28 mouse cellular contexts compared by ENCODE assay signal in genomic region chr7:139081158-139081557, GRCm38 (mm10). TPM values are rescaled to one million over a fixed set of nuclear protein-coding genes. Genes with fewer than 3 reads are reported as not detected.
DNase-seq lines count a peak whose midpoint lies in the region; ATAC-seq and TF ChIP-seq lines count a peak whose summit lies in the region.
"Had no signal": no experiment of that assay in that cellular context is flagged by ENCODE, and none has a peak within 500 bp of the region (broad histone marks: within the 10 kb centered on the region; RNA-seq: fewer than 3 reads in every experiment).

No protein-coding gene starts in this region.

- DNase-seq in hindbrain, embryonic 10.5 days (ENCODE audit: low spot score), result no peak
- no peak for DNase-seq in hindbrain, postnatal 0 days (ENCODE audit: low spot score)
- DNase-seq in left cerebral cortex, postnatal 4 days, result peak; percentile 2
- DNase-seq in left cerebral cortex, postnatal 25 days (ENCODE audit: low spot score in 2 of 2), result no peak
- peak; percentile 68 for DNase-seq in brain, embryonic 14.5 days (ENCODE audit: low read depth)
- DNase-seq: adrenal gland, adult 2 months; adrenal gland, postnatal 14 days; cerebellum, adult 11-12 months; cerebellum, adult 8-10 months; embryo, embryonic 11 days; gastrocnemius, postnatal 10 days; gastrocnemius, postnatal 36 days; heart, adult 2 months; heart, postnatal 14 days; kidney, adult 11 months had no signal

- no peaks in the 10 kb centered on the region for H3K36me3 ChIP-seq in hindbrain, embryonic 10.5 days
- no peaks in the 10 kb centered on the region for H3K36me3 ChIP-seq in hindbrain, postnatal 0 days (ENCODE audit: insufficient read depth, low read length)
- H3K36me3 ChIP-seq in hindbrain, embryonic 13.5 days, result no peaks in the 10 kb centered on the region
- H3K36me3 ChIP-seq: embryonic facial prominence, embryonic 10.5 days; embryonic facial prominence, embryonic 13.5 days; forebrain, embryonic 12.5 days; heart, embryonic 10.5 days; heart, embryonic 13.5 days; intestine, embryonic 15.5 days had no signal

- no peak overlapping the region for H3K4me2 ChIP-seq in hindbrain, postnatal 0 days (ENCODE audit: low read depth, low read length)
- no peak overlapping the region for H3K4me2 ChIP-seq in hindbrain, embryonic 13.5 days
- H3K4me2 ChIP-seq: embryonic facial prominence, embryonic 13.5 days; forebrain, embryonic 12.5 days; heart, embryonic 13.5 days; intestine, embryonic 15.5 days had no signal

- no peak for TF ChIP-seq POLR2A in brain, embryonic 14.5 days (IDR thresholded peaks at IDR 0.05; ENCODE audit: borderline replicate concordance, extremely low read depth, insufficient read depth, insufficient read length, poor library complexity, severe bottlenecking)

- H3K9ac ChIP-seq in hindbrain, postnatal 0 days (replicated peaks; ENCODE audit: low read length), result no peak overlapping the region
- H3K9ac ChIP-seq in hindbrain, embryonic 13.5 days, result no peak overlapping the region
- H3K9ac ChIP-seq: embryonic facial prominence, embryonic 13.5 days; forebrain, embryonic 12.5 days; heart, embryonic 13.5 days; intestine, embryonic 15.5 days had no signal

- H3K4me3 ChIP-seq in hindbrain, embryonic 10.5 days, result no peak overlapping the region
- no peak overlapping the region for H3K4me3 ChIP-seq in hindbrain, postnatal 0 days (ENCODE audit: low read length)
- H3K4me3 ChIP-seq in hindbrain, embryonic 13.5 days, result no peak overlapping the region
- H3K4me3 ChIP-seq: embryonic facial prominence, embryonic 10.5 days; embryonic facial prominence, embryonic 13.5 days; erythroblast, embryonic 14.5 days; forebrain, embryonic 12.5 days; heart, adult 2 months; heart, embryonic 10.5 days; heart, embryonic 13.5 days; intestine, embryonic 15.5 days had no signal

- no peak for ATAC-seq in hindbrain, postnatal 0 days
- no peak for ATAC-seq in hindbrain, embryonic 13.5 days (ENCODE audit: low FRiP score)
- ATAC-seq: CD4-positive, CD25-positive, alpha-beta regulatory T cell, adult 4 months; intestine, embryonic 15.5 days had no signal

- H3K4me1 ChIP-seq in hindbrain, embryonic 10.5 days (replicated peaks), result peaks cover 64% of the 10 kb centered on the region
- peaks cover 21% of the 10 kb centered on the region for H3K4me1 ChIP-seq in hindbrain, postnatal 0 days (ENCODE audit: insufficient read depth, low read length)
- H3K4me1 ChIP-seq in hindbrain, embryonic 13.5 days (replicated peaks), result peaks cover 44% of the 10 kb centered on the region

- H3K27ac ChIP-seq in hindbrain, embryonic 10.5 days, result 0 out of 2 replicates have a peak overlapping the region, but pooled peaks have one; percentile 46
- no peak overlapping the region for H3K27ac ChIP-seq in hindbrain, postnatal 0 days
- peak overlapping the region; percentile 8; the same call in 1 of the 2 replicates for H3K27ac ChIP-seq in hindbrain, embryonic 13.5 days
- H3K27ac ChIP-seq: embryonic facial prominence, embryonic 10.5 days; embryonic facial prominence, embryonic 13.5 days; forebrain, embryonic 12.5 days; heart, adult 2 months; heart, embryonic 10.5 days; heart, embryonic 13.5 days; intestine, embryonic 15.5 days had no signal

- no peaks in the 10 kb centered on the region for H3K9me3 ChIP-seq in hindbrain, embryonic 10.5 days
- H3K9me3 ChIP-seq in hindbrain, postnatal 0 days (ENCODE audit: low read length), result no peaks in the 10 kb centered on the region
- no peaks in the 10 kb centered on the region for H3K9me3 ChIP-seq in hindbrain, embryonic 13.5 days
- H3K9me3 ChIP-seq: embryonic facial prominence, embryonic 10.5 days; embryonic facial prominence, embryonic 13.5 days; forebrain, embryonic 12.5 days; heart, embryonic 10.5 days; heart, embryonic 13.5 days; intestine, embryonic 15.5 days had no signal

- 76% methylated on average over 5 of the region's 5 CpGs for WGBS in hindbrain, embryonic 10.5 days
- WGBS in hindbrain, postnatal 0 days, result 35% methylated on average over 5 of the region's 5 CpGs
- 27% methylated on average over 5 of the region's 5 CpGs for WGBS in hindbrain, embryonic 13.5 days

- intact Hi-C loops in left cerebral cortex, postnatal 4 days (cut with DNase I), result no loop called here
- intact Hi-C loops in left cerebral cortex, postnatal 25 days (cut with DNase I), result no loop called here

- H3K27me3 ChIP-seq in hindbrain, embryonic 10.5 days (ENCODE audit: insufficient read depth, poor library complexity, severe bottlenecking), result peaks cover 45% of the 10 kb centered on the region
- H3K27me3 ChIP-seq in hindbrain, postnatal 0 days (ENCODE audit: insufficient read depth, low read length), result no peaks in the 10 kb centered on the region
- H3K27me3 ChIP-seq in hindbrain, embryonic 13.5 days, result no peaks in the 10 kb centered on the region

- no peak for TF ChIP-seq CTCF in hindbrain, postnatal 0 days (IDR thresholded peaks at IDR 0.05; ENCODE audit: low read depth)
- TF ChIP-seq CTCF in brain, embryonic 14.5 days (IDR thresholded peaks at IDR 0.05; ENCODE audit: borderline replicate concordance, extremely low read depth, insufficient read depth, insufficient read length), result no peak

RNA-seq across cellular contexts. Expression of gene Dpysl4, which starts 4.6 kb away (rescaled TPM):
- 122 and 257 TPM in 2 replicates for polyA plus RNA-seq in hindbrain, embryonic 10.5 days (2016; fragmentation: Nextera tagmentation; extraction: Ambion mirVana)
- total RNA-seq in hindbrain, postnatal 0 days (2014; rRNA removed), result 170 and 187 TPM in 2 replicates
- 157 and 161 TPM in 2 replicates for polyA plus RNA-seq in hindbrain, postnatal 0 days (2015; fragmentation: Nextera tagmentation; extraction: Ambion mirVana)
- 100 to 1,000 TPM; 101 to 108 TPM for total RNA-seq in left cerebral cortex, postnatal 4 days (2021)
- 10 to 100 TPM; 57.7 to 62.6 TPM for total RNA-seq in left cerebral cortex, postnatal 25 days (2021)
- polyA plus RNA-seq in brain, embryonic 14.5 days (2012; rRNA removed), result 192 and 195 TPM in 2 replicates
- polyA plus RNA-seq in hindbrain, embryonic 13.5 days (2015; fragmentation: Nextera tagmentation; extraction: Ambion mirVana), result 265 and 280 TPM in 2 replicates
- total RNA-seq: granulocyte monocyte progenitor cell, adult 5-6 weeks; hematopoietic stem cell, adult 5-6 weeks; MEL had no signal
- polyA plus RNA-seq: C2C12; CD4-positive, CD25-positive, alpha-beta regulatory T cell, adult 4 months; erythroblast, embryonic 14.5 days had no signal

Comparison
In these comparisons a context has a peak if more than half of its experiments do, and no peak if none do; other contexts are left out.
1. DNase-seq: peak in left cerebral cortex, postnatal 4 days (single experiment) and brain, embryonic 14.5 days (single experiment); none in hindbrain, embryonic 10.5 days (single experiment), hindbrain, postnatal 0 days (single experiment) and left cerebral cortex, postnatal 25 days (0 of 2).